Mouse (Mus musculus) stomach, embryonic 15.5 days (tissue): ENCODE results near the gene Fbp2. TPM values are rescaled to one million over a fixed set of nuclear protein-coding genes. Genes with fewer than 3 reads are reported as not detected.

Experiments
- ATAC-seq: fragments of 200-750 bp; cut with Nextera tagmentation; 2 replicates; pipeline ENCODE4 v1.8.0; 2017; ENCODE audit warnings: low read depth, moderate number of reproducible peaks, moderate TSS enrichment; ENCODE audit not compliant: insufficient read depth, low FRiP score
- H3K27ac ChIP-seq: fragments of 300-500 bp; sonication (generic); 2 replicates; pipeline ENCODE4 v1.5.1; 2015; ENCODE audit warnings: mild to moderate bottlenecking, inconsistent platforms
- H3K27me3 ChIP-seq: fragments of 300-500 bp; sonication (generic); replicated peaks from 2 replicates; pipeline ENCODE4 v1.6.1; 2015; ENCODE audit warnings: inconsistent platforms
- H3K36me3 ChIP-seq: fragments of 300-500 bp; sonication (generic); 2 replicates; pipeline ENCODE4 v1.6.1; 2015; ENCODE audit warnings: inconsistent platforms
- H3K4me1 ChIP-seq: fragments of 300-500 bp; sonication (generic); 2 replicates; pipeline ENCODE4 v1.6.1; 2015; ENCODE audit warnings: inconsistent platforms
- H3K4me2 ChIP-seq: fragments of 300-500 bp; sonication (generic); 2 replicates; pipeline ENCODE4 v1.6.1; 2015; ENCODE audit warnings: mild to moderate bottlenecking, inconsistent platforms
- H3K4me3 ChIP-seq: fragments of 300-500 bp; sonication (generic); replicated peaks from 2 replicates; pipeline ENCODE4 v1.5.1; 2015; ENCODE audit warnings: inconsistent platforms
- H3K9ac ChIP-seq: fragments of 300-500 bp; sonication (generic); 2 replicates; pipeline ENCODE4 v1.6.1; 2015; ENCODE audit warnings: inconsistent platforms
- H3K9me3 ChIP-seq: fragments of 300-500 bp; sonication (generic); 2 replicates; pipeline ENCODE4 v1.6.1; 2016; ENCODE audit warnings: inconsistent platforms
- WGBS: fragments of 180-500 bp; shearing (Covaris S2); methylation state at CpG from one replicate; pipeline ENCODE4 v1.1.7; 2015; 5-methylcytosine and 5-hydroxymethylcytosine counted together
- polyA plus RNA-seq: library from polyadenylated mRNA; unstranded; fragments of >200 nt; fragmentation: Nextera tagmentation; extraction: Ambion mirVana; gene quantifications from 2 replicates; pipeline ENCODE4 v1.2.1, GENCODE M21; 2015

Gene Fbp2
- polyA plus RNA-seq, 1 experiment from 2014 or later, result 87.8 TPM

GRCm38 (mm10) chr13:62882856-62883255, 24.6 kb upstream of the Fbp2 start:
- Histone ChIP-seq H3K36me3 (no peaks in the 10 kb centered on the region), H3K9me3 (no peaks in the 10 kb centered on the region), H3K27me3 (peaks cover 8% of the 10 kb centered on the region), H3K9ac (no peak overlapping the region), H3K27ac (no peak overlapping the region), H3K4me3 (no peak overlapping the region), H3K4me1 (peaks cover 4% of the 10 kb centered on the region), H3K4me2 (no peak overlapping the region)
- 73% methylated on average over 5 of the region's 5 CpGs for WGBS
- no peak for ATAC-seq

- Histone ChIP-seq H3K27ac (no peak overlapping the region), H3K27me3 (no peaks in the 10 kb centered on the region), H3K36me3 (no peaks in the 10 kb centered on the region), H3K4me3 (no peak overlapping the region), H3K9ac (no peak overlapping the region), H3K4me2 (no peak overlapping the region), H3K9me3 (no peaks in the 10 kb centered on the region), H3K4me1 (no peaks in the 10 kb centered on the region)
- 82% methylated on average over 9 of the region's 9 CpGs for WGBS
- no peak for ATAC-seq
These were observed 23.1 kb upstream of the Fbp2 start for GRCm38 (mm10) chr13:62881336-62881735.

GRCm38 (mm10) chr13:62879831-62880615, 21.8 kb upstream of the Fbp2 start:
- no peak overlapping the region for H3K4me2 ChIP-seq
- no peaks in the 10 kb centered on the region for H3K9me3 ChIP-seq
- H3K4me1 ChIP-seq, result no peaks in the 10 kb centered on the region
- H3K36me3 ChIP-seq, result no peaks in the 10 kb centered on the region
- H3K27me3 ChIP-seq, result no peaks in the 10 kb centered on the region
- ATAC-seq, result no peak
- no peak overlapping the region for H3K9ac ChIP-seq
- no peak overlapping the region for H3K4me3 ChIP-seq
- no peak overlapping the region for H3K27ac ChIP-seq
- WGBS, result 53% methylated on average over 8 of the region's 8 CpGs

- no peak for ATAC-seq
- Histone ChIP-seq H3K4me2 (no peak overlapping the region), H3K4me1 (no peaks in the 10 kb centered on the region), H3K4me3 (no peak overlapping the region), H3K9me3 (no peaks in the 10 kb centered on the region), H3K27ac (no peak overlapping the region), H3K36me3 (no peaks in the 10 kb centered on the region), H3K27me3 (no peaks in the 10 kb centered on the region), H3K9ac (no peak overlapping the region)
- WGBS, result 40% methylated on average over 6 of the region's 6 CpGs
These were observed 21.2 kb upstream of the Fbp2 start for GRCm38 (mm10) chr13:62879411-62879810.

GRCm38 (mm10) chr13:62877247-62877646, 19.0 kb upstream of the Fbp2 start:
- Histone ChIP-seq H3K4me1 (no peaks in the 10 kb centered on the region), H3K27ac (no peak overlapping the region), H3K36me3 (no peaks in the 10 kb centered on the region), H3K4me2 (no peak overlapping the region), H3K27me3 (no peaks in the 10 kb centered on the region), H3K9ac (no peak overlapping the region), H3K9me3 (no peaks in the 10 kb centered on the region), H3K4me3 (no peak overlapping the region)
- ATAC-seq, result peak; percentile 59; the same call in 1 of the 2 replicates
- 9% methylated on average over 5 of the region's 5 CpGs for WGBS

GRCm38 (mm10) chr13:62876111-62876510, 17.9 kb upstream of the Fbp2 start:
- WGBS, result 74% methylated on average over 1 of the region's 1 CpGs
- H3K27me3 ChIP-seq, result no peaks in the 10 kb centered on the region
- no peaks in the 10 kb centered on the region for H3K4me1 ChIP-seq
- no peaks in the 10 kb centered on the region for H3K36me3 ChIP-seq
- no peak overlapping the region for H3K9ac ChIP-seq
- no peak overlapping the region for H3K4me3 ChIP-seq
- H3K9me3 ChIP-seq, result no peaks in the 10 kb centered on the region
- H3K4me2 ChIP-seq, result no peak overlapping the region
- ATAC-seq, result no peak
- H3K27ac ChIP-seq, result no peak overlapping the region

GRCm38 (mm10) chr13:62872252-62872651, 14.0 kb upstream of the Fbp2 start:
- Histone ChIP-seq H3K9ac (no peak overlapping the region), H3K4me2 (no peak overlapping the region), H3K9me3 (no peaks in the 10 kb centered on the region), H3K27ac (0 out of 2 replicates have a peak overlapping the region, but pooled peaks have one; percentile 0), H3K4me3 (no peak overlapping the region), H3K4me1 (no peaks in the 10 kb centered on the region), H3K36me3 (no peaks in the 10 kb centered on the region), H3K27me3 (no peaks in the 10 kb centered on the region)
- peak; percentile 65 for ATAC-seq
- 58% methylated on average over 3 of the region's 3 CpGs for WGBS

- Histone ChIP-seq H3K27ac (no peak overlapping the region), H3K4me2 (no peak overlapping the region), H3K4me1 (no peaks in the 10 kb centered on the region), H3K9ac (no peak overlapping the region), H3K36me3 (no peaks in the 10 kb centered on the region), H3K27me3 (no peaks in the 10 kb centered on the region), H3K4me3 (no peak overlapping the region), H3K9me3 (no peaks in the 10 kb centered on the region)
- WGBS, result 75% methylated on average over 2 of the region's 2 CpGs
- no peak for ATAC-seq
These were observed 12.4 kb upstream of the Fbp2 start for GRCm38 (mm10) chr13:62870605-62871004.

- H3K36me3 ChIP-seq, result no peaks in the 10 kb centered on the region
- H3K9ac ChIP-seq, result no peak overlapping the region
- H3K27ac ChIP-seq, result no peak overlapping the region
- no peak for ATAC-seq
- H3K4me1 ChIP-seq, result no peaks in the 10 kb centered on the region
- H3K9me3 ChIP-seq, result no peaks in the 10 kb centered on the region
- WGBS, result 75% methylated on average over 4 of the region's 4 CpGs
- no peaks in the 10 kb centered on the region for H3K27me3 ChIP-seq
- H3K4me2 ChIP-seq, result no peak overlapping the region
- H3K4me3 ChIP-seq, result no peak overlapping the region
These were observed 8.6 kb upstream of the Fbp2 start for GRCm38 (mm10) chr13:62866817-62867216.

GRCm38 (mm10) chr13:62865651-62866315, 7.6 kb upstream of the Fbp2 start:
- Histone ChIP-seq H3K9ac (no peak overlapping the region), H3K36me3 (no peaks in the 10 kb centered on the region), H3K27ac (no peak overlapping the region), H3K4me1 (no peaks in the 10 kb centered on the region), H3K4me2 (no peak overlapping the region), H3K27me3 (no peaks in the 10 kb centered on the region), H3K9me3 (no peaks in the 10 kb centered on the region), H3K4me3 (no peak overlapping the region)
- 60% methylated on average over 11 of the region's 11 CpGs for WGBS
- ATAC-seq, result 0 out of 2 replicates have a peak, but pooled peaks have one; percentile 15

- H3K9ac ChIP-seq, result no peak overlapping the region
- no peak for ATAC-seq
- H3K36me3 ChIP-seq, result no peaks in the 10 kb centered on the region
- H3K4me2 ChIP-seq, result no peak overlapping the region
- no peak overlapping the region for H3K4me3 ChIP-seq
- no peaks in the 10 kb centered on the region for H3K27me3 ChIP-seq
- H3K27ac ChIP-seq, result no peak overlapping the region
- H3K4me1 ChIP-seq, result no peaks in the 10 kb centered on the region
- WGBS, result 65% methylated on average over 6 of the region's 6 CpGs
- no peaks in the 10 kb centered on the region for H3K9me3 ChIP-seq
These were observed 5.5 kb upstream of the Fbp2 start for GRCm38 (mm10) chr13:62863771-62864170.

- WGBS, result 68% methylated on average over 3 of the region's 3 CpGs
These were observed 4.7 kb upstream of the Fbp2 start for GRCm38 (mm10) chr13:62862875-62863274.

More at GRCm38 (mm10) chr13:62862875-62863274, 4.7 kb upstream of the Fbp2 start:
- H3K27me3 ChIP-seq, result no peaks in the 10 kb centered on the region
- no peaks in the 10 kb centered on the region for H3K4me1 ChIP-seq
- no peak overlapping the region for H3K4me2 ChIP-seq
- no peaks in the 10 kb centered on the region for H3K36me3 ChIP-seq
- H3K27ac ChIP-seq, result no peak overlapping the region
- ATAC-seq, result no peak
- no peak overlapping the region for H3K4me3 ChIP-seq
- H3K9me3 ChIP-seq, result no peaks in the 10 kb centered on the region
- no peak overlapping the region for H3K9ac ChIP-seq
